Mouse (Mus musculus) activated CD4-positive, CD25-positive, alpha-beta regulatory T cell, adult 4 months (primary cell): Measurements from ENCODE around the gene Cldn6. TPM values are rescaled to one million over a fixed set of nuclear protein-coding genes. Genes with fewer than 3 reads are reported as not detected.

ENCODE experiments used
- ATAC-seq: one replicate; pipeline ENCODE4 v1.8.0; 2017
- polyA plus RNA-seq, 2 experiments: library from polyadenylated mRNA; unstranded; fragments of 100-300 nt; shearing (Covaris generic); gene quantifications; one replicate each; pipeline ENCODE4 v1.2.1; 2017

The Cldn6 gene
- polyA plus RNA-seq, 2 experiments from 2014 or later, result not detected

DNA sequence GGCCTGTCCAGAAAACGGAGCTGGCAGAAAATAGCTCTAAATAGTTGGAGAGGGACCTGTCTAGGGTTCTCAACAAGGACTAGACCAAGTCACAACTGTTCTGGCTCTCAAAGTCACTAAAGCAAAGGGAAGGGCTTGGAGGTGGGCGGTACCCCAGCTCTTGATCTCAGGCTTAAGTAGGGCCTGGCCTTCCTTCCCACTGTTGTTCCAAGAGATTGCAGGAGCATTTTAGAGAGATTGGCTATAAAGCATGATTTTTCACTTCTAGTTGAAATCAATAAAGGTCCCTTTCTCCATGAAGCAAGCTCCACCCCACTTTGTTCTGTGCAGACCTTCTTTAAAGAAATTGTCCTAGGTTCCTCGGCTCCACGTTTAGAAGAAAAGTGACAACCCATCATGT is 46.4 kb downstream of the Cldn6 start:
- no peak for ATAC-seq

GRCm38 (mm10) chr17:23725999-23726757 is 47.1 kb downstream of the Cldn6 start, which contains the start of gene Pkmyt1:
TSS of gene Pkmyt1 (plus strand) at chr17:23726336.
- ATAC-seq, result peak; percentile 91

- ATAC-seq, result no peak
Measured at GRCm38 (mm10) chr17:23726758-23727142, 47.7 kb downstream of the Cldn6 start.

DNA sequence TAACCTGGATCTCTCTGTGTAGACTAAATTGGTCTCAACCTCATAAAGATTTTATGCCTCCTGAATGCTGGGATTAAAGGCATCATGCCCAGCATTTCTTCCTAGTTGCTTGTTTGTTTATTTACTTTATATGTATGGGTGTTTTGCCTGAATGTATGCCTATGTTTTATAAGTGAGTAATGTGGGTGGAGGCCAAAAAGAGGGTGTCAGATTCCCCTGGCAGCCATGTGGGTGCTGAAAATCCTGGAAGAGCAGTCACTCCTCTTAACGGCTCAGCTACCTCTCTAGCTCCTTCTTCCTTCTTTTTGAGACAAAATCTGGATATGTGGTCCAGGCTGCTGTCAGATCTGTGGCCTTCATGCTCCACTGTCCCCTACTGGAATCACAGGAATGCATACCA is 51.4 kb downstream of the Cldn6 start:
- ATAC-seq, result no peak

Other genes starting within 250 kb of the Cldn6 start
- gene Vmn2r117, start 199.6 kb upstream of the Cldn6 start, polyA plus RNA-seq, result not detected
- 1 to 10 TPM; 4.3 to 4.9 TPM for gene Zfp213, start 115.0 kb upstream of the Cldn6 start, polyA plus RNA-seq
- not detected for gene Zfp13, start 79.8 kb upstream of the Cldn6 start, polyA plus RNA-seq
- 1 to 10 TPM; 1.3 to 3.4 TPM for gene Zscan10, start 78.4 kb upstream of the Cldn6 start, polyA plus RNA-seq
- gene Mmp25, start 34.0 kb upstream of the Cldn6 start, polyA plus RNA-seq, result 1 to 10 TPM; 1.0 to 2.0 TPM
- under 1 TPM in 1 of 2 experiments, not detected in 1; 0.49 TPM for gene Bicdl2, start 18.7 kb upstream of the Cldn6 start, polyA plus RNA-seq
- gene Hcfc1r1, start 5.7 kb upstream of the Cldn6 start, polyA plus RNA-seq, result 10 to 100 TPM; 62.9 to 71.5 TPM
- gene Thoc6, start 5.4 kb upstream of the Cldn6 start, polyA plus RNA-seq, result 10 to 100 TPM; 35.6 to 37.7 TPM
- 1 to 10 TPM; 5.6 to 6.5 TPM for gene Tnfrsf12a, start 1.8 kb upstream of the Cldn6 start, polyA plus RNA-seq
- gene Cldn9, start 4.8 kb downstream of the Cldn6 start, polyA plus RNA-seq, result not detected
- not detected for gene 1520401A03Rik, start 43.5 kb downstream of the Cldn6 start, polyA plus RNA-seq
- 10 to 100 TPM; 12.2 to 13.0 TPM for gene Pkmyt1, start 47.1 kb downstream of the Cldn6 start, polyA plus RNA-seq
- 1 to 10 TPM in 1 of 2 experiments, under 1 TPM in 1; 0.91 to 2.7 TPM for gene Paqr4, start 61.6 kb downstream of the Cldn6 start, polyA plus RNA-seq
- 1 to 10 TPM in 1 of 2 experiments, under 1 TPM in 1; 0.71 to 1.2 TPM for gene Kremen2, start 66.6 kb downstream of the Cldn6 start, polyA plus RNA-seq
- 10 to 100 TPM; 13.2 to 13.3 TPM for gene Flywch1, start 92.4 kb downstream of the Cldn6 start, polyA plus RNA-seq
- 1 to 10 TPM; 2.2 to 3.2 TPM for gene Flywch2, start 106.8 kb downstream of the Cldn6 start, polyA plus RNA-seq
- gene Srrm2, start 111.3 kb downstream of the Cldn6 start, polyA plus RNA-seq, result 100 to 1,000 TPM; 234 to 326 TPM
- gene Elob, start 149.9 kb downstream of the Cldn6 start, polyA plus RNA-seq, result 100 to 1,000 TPM; 686 to 746 TPM
- 1 to 10 TPM; 1.1 to 2.4 TPM for gene Prss33, start 156.8 kb downstream of the Cldn6 start, polyA plus RNA-seq
- 1 to 10 TPM in 1 of 2 experiments, not detected in 1; 2.6 TPM for gene Prss32, start 164.6 kb downstream of the Cldn6 start, polyA plus RNA-seq
- 10 to 100 TPM in 1 of 2 experiments, 1 to 10 TPM in 1; 6.4 to 10.5 TPM for gene Prss41, start 164.9 kb downstream of the Cldn6 start, polyA plus RNA-seq
- gene Prss21, start 188.8 kb downstream of the Cldn6 start, polyA plus RNA-seq, result not detected
- not detected for gene Dcpp1, start 201.6 kb downstream of the Cldn6 start, polyA plus RNA-seq
- gene Dcpp2, start 201.6 kb downstream of the Cldn6 start, polyA plus RNA-seq, result not detected
- not detected for gene Dcpp3, start 238.2 kb downstream of the Cldn6 start, polyA plus RNA-seq